In the genomic region with DNA sequence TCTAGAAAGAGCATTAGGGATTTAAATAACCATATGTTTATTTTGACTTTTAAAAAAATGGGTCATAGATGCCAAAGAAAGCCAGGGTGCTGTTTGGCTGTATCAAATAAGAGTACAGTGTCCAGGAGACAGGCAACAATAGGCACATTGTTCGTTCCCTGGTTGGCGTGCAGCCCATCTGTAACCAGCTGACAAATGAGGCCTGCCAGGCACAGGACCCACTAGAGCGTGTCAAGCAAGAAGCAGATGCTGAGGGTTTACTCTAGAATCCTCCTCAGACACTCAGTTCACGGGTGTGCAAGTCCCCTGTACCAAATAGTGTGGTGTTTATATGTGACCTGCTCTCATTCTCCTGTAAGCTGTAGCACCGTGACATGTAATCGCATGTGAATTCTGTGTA, we compare ENCODE assay signal across 9 mouse cellular contexts.
DNase-seq lines count a peak whose midpoint lies in the region; ATAC-seq lines count a peak whose summit lies in the region.
"Had no signal": no experiment of that assay in that cellular context is flagged by ENCODE, and none has a peak within 500 bp of the region (broad histone marks: within the 10 kb centered on the region; RNA-seq: fewer than 3 reads in every experiment).

No protein-coding gene starts in this region.

- H3K4me3 ChIP-seq in hindbrain, embryonic 16.5 days (ENCODE audit: low read length): no peak overlapping the region
- no peak overlapping the region for H3K4me3 ChIP-seq in limb, embryonic 10.5 days
- no peak overlapping the region for H3K4me3 ChIP-seq in neural tube, embryonic 13.5 days
- no peak overlapping the region for H3K4me3 ChIP-seq in stomach, embryonic 16.5 days (replicated peaks; ENCODE audit: low read length)
- H3K4me3 ChIP-seq: limb, embryonic 15.5 days had no signal

- H3K9me3 ChIP-seq in hindbrain, embryonic 16.5 days (ENCODE audit: control insufficient read depth, low read length): no peaks in the 10 kb centered on the region
- H3K9me3 ChIP-seq in limb, embryonic 10.5 days (replicated peaks): 0 out of 2 replicates have a peak, but pooled peaks cover 2% of the 10 kb centered on the region
- no peaks in the 10 kb centered on the region; the same call in 1 of the 2 replicates for H3K9me3 ChIP-seq in neural tube, embryonic 13.5 days
- H3K9me3 ChIP-seq in stomach, embryonic 16.5 days (replicated peaks; ENCODE audit: control insufficient read depth, low read length): no peaks in the 10 kb centered on the region
- H3K9me3 ChIP-seq: limb, embryonic 15.5 days had no signal

- no peaks in the 10 kb centered on the region for H3K36me3 ChIP-seq in hindbrain, embryonic 16.5 days (ENCODE audit: control insufficient read depth, insufficient read depth, low read length)
- no peaks in the 10 kb centered on the region for H3K36me3 ChIP-seq in limb, embryonic 10.5 days
- H3K36me3 ChIP-seq in neural tube, embryonic 13.5 days: no peaks in the 10 kb centered on the region
- H3K36me3 ChIP-seq in stomach, embryonic 16.5 days (ENCODE audit: control insufficient read depth, insufficient read depth, low read length): no peaks in the 10 kb centered on the region
- H3K36me3 ChIP-seq: limb, embryonic 15.5 days had no signal

- H3K27me3 ChIP-seq in hindbrain, embryonic 16.5 days (replicated peaks; ENCODE audit: control insufficient read depth, insufficient read depth, low read length): no peaks in the 10 kb centered on the region
- H3K27me3 ChIP-seq in limb, embryonic 10.5 days (ENCODE audit: low read depth, poor library complexity, severe bottlenecking): no peaks in the 10 kb centered on the region
- 0 out of 2 replicates have a peak, but pooled peaks cover 2% of the 10 kb centered on the region for H3K27me3 ChIP-seq in neural tube, embryonic 13.5 days
- no peaks in the 10 kb centered on the region for H3K27me3 ChIP-seq in stomach, embryonic 16.5 days (ENCODE audit: control insufficient read depth, insufficient read depth, low read length)
- H3K27me3 ChIP-seq: limb, embryonic 15.5 days had no signal

- no peak overlapping the region for H3K9ac ChIP-seq in hindbrain, embryonic 16.5 days (ENCODE audit: low read depth, low read length)
- no peak overlapping the region for H3K9ac ChIP-seq in neural tube, embryonic 13.5 days
- H3K9ac ChIP-seq in stomach, embryonic 16.5 days (ENCODE audit: low read length): no peak overlapping the region
- H3K9ac ChIP-seq: limb, embryonic 15.5 days had no signal

- H3K27ac ChIP-seq in hindbrain, embryonic 16.5 days (ENCODE audit: low read depth, low read length): no peak overlapping the region
- H3K27ac ChIP-seq in limb, embryonic 10.5 days: no peak overlapping the region
- H3K27ac ChIP-seq in neural tube, embryonic 13.5 days (replicated peaks): peak overlapping the region; percentile 69
- H3K27ac ChIP-seq in stomach, embryonic 16.5 days (ENCODE audit: low read length): no peak overlapping the region
- H3K27ac ChIP-seq: limb, embryonic 15.5 days had no signal

- WGBS in hindbrain, embryonic 16.5 days: 20% methylated on average over 6 of the region's 6 CpGs
- WGBS in limb, embryonic 10.5 days: 65% methylated on average over 6 of the region's 6 CpGs
- 17% methylated on average over 6 of the region's 6 CpGs for WGBS in neural tube, embryonic 13.5 days
- WGBS in stomach, embryonic 16.5 days: 53% methylated on average over 6 of the region's 6 CpGs

- H3K4me1 ChIP-seq in hindbrain, embryonic 16.5 days (ENCODE audit: control insufficient read depth, insufficient read depth, low read depth, low read length): peaks cover 17% of the 10 kb centered on the region
- H3K4me1 ChIP-seq in limb, embryonic 10.5 days: peaks cover 27% of the 10 kb centered on the region
- H3K4me1 ChIP-seq in neural tube, embryonic 13.5 days (replicated peaks): peaks cover 35% of the 10 kb centered on the region
- H3K4me1 ChIP-seq in stomach, embryonic 16.5 days (ENCODE audit: control insufficient read depth, insufficient read depth, low read length): peaks cover 17% of the 10 kb centered on the region

- peak; percentile 87 for ATAC-seq in hindbrain, embryonic 16.5 days
- ATAC-seq in neural tube, embryonic 13.5 days (ENCODE audit: low read depth): peak; percentile 84
- ATAC-seq in stomach, embryonic 16.5 days (ENCODE audit: insufficient read depth, low FRiP score): peak; percentile 56
- no peak for ATAC-seq in CD4-positive, CD25-positive, alpha-beta regulatory T cell, adult 4 months

- DNase-seq in kidney, adult 9 months: peak; percentile 31
- no peak for DNase-seq in kidney, adult 18-20 months
- peak; percentile 54 for DNase-seq in embryo, embryonic 9.5 days (ENCODE audit: extremely low spot score)
- DNase-seq in limb, embryonic 10.5 days (ENCODE audit: low spot score): peak; percentile 48

- no peak overlapping the region for H3K4me2 ChIP-seq in hindbrain, embryonic 16.5 days (ENCODE audit: low read length)
- H3K4me2 ChIP-seq in neural tube, embryonic 13.5 days: no peak overlapping the region
- no peak overlapping the region for H3K4me2 ChIP-seq in stomach, embryonic 16.5 days (ENCODE audit: low read depth, low read length)
- H3K4me2 ChIP-seq: limb, embryonic 15.5 days had no signal
